Mouse (Mus musculus) layer of hippocampus, adult 2 months (tissue): ENCODE results near the gene Ntsr2. TPM values are rescaled to one million over a fixed set of nuclear protein-coding genes. Genes with fewer than 3 reads are reported as not detected.

ENCODE experiments used
- DNase-seq, 2 experiments: peaks; one replicate each; pipeline ENCODE4 v3.0.0; 2022; ENCODE audit warnings: low spot score in 2 of 2
- H3K27ac ChIP-seq: fragments of 200-600 bp; 2 replicates; pipeline ENCODE4 v1.8.1; 2022
- H3K4me3 ChIP-seq: fragments of 200-600 bp; 2 replicates; pipeline ENCODE4 v1.8.1; 2022; ENCODE audit warnings: mild to moderate bottlenecking
- CTCF ChIP-seq: fragments of 200-600 bp; conservative IDR thresholded peaks from 2 replicates; pipeline ENCODE4 v1.8.1; 2022; ENCODE audit warnings: antibody characterized with exemption, mild to moderate bottlenecking, moderate library complexity
- long read RNA-seq, 2 experiments: library from polyadenylated mRNA; stranded (forward); transcript quantifications; one replicate each; pipeline ENCODE4 v2.0.0; 2021; ENCODE audit warnings: borderline mapping rate in 2 of 2
- total RNA-seq, 2 experiments: library from RNA; stranded (reverse); gene quantifications; 2 replicates each; pipeline ENCODE4 v1.2.3; 2021

Ntsr2 gene
- total RNA-seq: 100 to 1,000 TPM; 189 to 208 TPM
- long read RNA-seq, experiment 1, transcript Ntsr2-201 (4 exons, 1,524 nt): major isoform, 105 of 203 reads
- long read RNA-seq, experiment 1, transcript Ntsr2-203 (4 exons, 1,028 nt): minor isoform, 10 of 203 reads
- long read RNA-seq, experiment 1, transcript Ntsr2-202 (4 exons, 846 nt): minor isoform, 27 of 203 reads
- long read RNA-seq, experiment 1, transcript Ntsr2-205 (3 exons, 2,757 nt): minor isoform, 31 of 203 reads
- long read RNA-seq, experiment 1, partial matches to known transcripts: 7 of 203 reads
- long read RNA-seq, experiment 1, other reads (novel, unspliced or antisense): 23 of 203 reads
- long read RNA-seq, experiment 2, transcript Ntsr2-201 (4 exons, 1,524 nt): major isoform, 139 of 260 reads
- long read RNA-seq, experiment 2, transcript Ntsr2-205 (3 exons, 2,757 nt): minor isoform, 37 of 260 reads
- long read RNA-seq, experiment 2, transcript Ntsr2-203 (4 exons, 1,028 nt): minor isoform, 9 of 260 reads
- long read RNA-seq, experiment 2, transcript Ntsr2-202 (4 exons, 846 nt): minor isoform, 44 of 260 reads
- long read RNA-seq, experiment 2, partial matches to known transcripts: 5 of 260 reads
- long read RNA-seq, experiment 2, other reads (novel, unspliced or antisense): 26 of 260 reads

GRCm38 (mm10) chr12:16653332-16654093 lies at the start of gene Ntsr2:
Gene Ntsr2 (plus strand): TSS chr12:16653382.
- Histone ChIP-seq H3K27ac (peak within 1 kb of the TSS; percentile 80), H3K4me3 (peak within 1 kb of the TSS; percentile 53)
- no peak for TF ChIP-seq CTCF
- peak; percentile 66 to 68 for DNase-seq

- H3K4me3 ChIP-seq: no peak overlapping the region
- peak; percentile 25 to 26 for DNase-seq
These were observed 47.6 kb upstream of the Ntsr2 start for GRCm38 (mm10) chr12:16605624-16606023.

GRCm38 (mm10) chr12:16610936-16611335 lies 42.2 kb upstream of the Ntsr2 start, which contains the start of gene Lpin1:
Gene Lpin1 (minus strand): TSS chr12:16610966.
- no peak for TF ChIP-seq CTCF
- Histone ChIP-seq H3K4me3 (no peak within 1 kb of the TSS), H3K27ac (no peak within 1 kb of the TSS)
- no peak for DNase-seq

More at GRCm38 (mm10) chr12:16605624-16606023, 47.6 kb upstream of the Ntsr2 start:
- no peak for TF ChIP-seq CTCF
- no peak overlapping the region for H3K27ac ChIP-seq

GRCm38 (mm10) chr12:16614556-16614955 lies 38.6 kb upstream of the Ntsr2 start:
- Histone ChIP-seq H3K4me3 (no peak overlapping the region), H3K27ac (no peak overlapping the region)
- no peak for TF ChIP-seq CTCF
- no peak for DNase-seq

GRCm38 (mm10) chr12:16615738-16616137 lies 37.4 kb upstream of the Ntsr2 start:
- no peak overlapping the region for H3K27ac ChIP-seq
- no peak for TF ChIP-seq CTCF
- no peak for DNase-seq
- no peak overlapping the region for H3K4me3 ChIP-seq

GRCm38 (mm10) chr12:16618512-16619274 lies 34.5 kb upstream of the Ntsr2 start:
- peak; percentile 50 to 52 for DNase-seq
- Histone ChIP-seq H3K4me3 (no peak overlapping the region), H3K27ac (no peak overlapping the region)
- no peak for TF ChIP-seq CTCF

- Histone ChIP-seq H3K4me3 (no peak overlapping the region), H3K27ac (no peak overlapping the region)
- TF ChIP-seq CTCF: no peak
- DNase-seq: no peak
These were observed 33.7 kb upstream of the Ntsr2 start for GRCm38 (mm10) chr12:16619453-16619852.

GRCm38 (mm10) chr12:16620230-16620629 lies 33.0 kb upstream of the Ntsr2 start:
- TF ChIP-seq CTCF: no peak
- Histone ChIP-seq H3K27ac (no peak overlapping the region), H3K4me3 (no peak overlapping the region)
- DNase-seq: no peak

- TF ChIP-seq CTCF: no peak
These were observed 22.9 kb upstream of the Ntsr2 start for GRCm38 (mm10) chr12:16630152-16630865.

GRCm38 (mm10) chr12:16630866-16631185 lies 22.4 kb upstream of the Ntsr2 start:
- Histone ChIP-seq H3K4me3 (no peak overlapping the region), H3K27ac (no peak overlapping the region)
- DNase-seq: no peak
- no peak for TF ChIP-seq CTCF

More at GRCm38 (mm10) chr12:16630152-16630865, 22.9 kb upstream of the Ntsr2 start:
- Histone ChIP-seq H3K4me3 (no peak overlapping the region), H3K27ac (no peak overlapping the region)
- DNase-seq: no peak

GRCm38 (mm10) chr12:16631423-16631822 lies 21.8 kb upstream of the Ntsr2 start:
- Histone ChIP-seq H3K4me3 (no peak overlapping the region), H3K27ac (no peak overlapping the region)
- TF ChIP-seq CTCF: no peak
- DNase-seq: no peak

- H3K27ac ChIP-seq: no peak overlapping the region
- H3K4me3 ChIP-seq: no peak overlapping the region
- DNase-seq: no peak
- TF ChIP-seq CTCF: no peak
These were observed 19.9 kb upstream of the Ntsr2 start for GRCm38 (mm10) chr12:16633235-16633634.
